Mouse (Mus musculus) common myeloid progenitor, adult 5-6 weeks (primary cell): ENCODE measurements around the gene Hist1h3d. TPM values are rescaled to one million over a fixed set of nuclear protein-coding genes. Genes with fewer than 3 reads are reported as not detected.
"Not testable (repeated sequence)": the region's sequence is repeated elsewhere in the genome, so short reads cannot be mapped to it uniquely, and the experiment has no call there.

Source experiments
- ATAC-seq: replicated peaks from 2 replicates; pipeline ENCODE4 v1.8.0; 2016; ENCODE audit warnings: low read depth, mild to moderate bottlenecking, moderate TSS enrichment, inconsistent platforms; ENCODE audit not compliant: poor library complexity, severe bottlenecking
- total RNA-seq: library from RNA; stranded (forward); fragments of 200-1000, 187-1606 nt; gene quantifications from 2 replicates; pipeline ENCODE4 v1.2.3, GENCODE M21; 2017

Gene Hist1h3d
- total RNA-seq, 1 experiment from 2014 or later, result 137 TPM

GRCm38 (mm10) chr13:23583387-23584068 lies 8.0 kb downstream of the Hist1h3d start:
- ATAC-seq, result no peak

GRCm38 (mm10) chr13:23584331-23584730 lies 8.8 kb downstream of the Hist1h3d start:
- no peak for ATAC-seq

- ATAC-seq, result peak; percentile 9; the same call in 1 of the 2 replicates
These were observed 9.5 kb downstream of the Hist1h3d start for GRCm38 (mm10) chr13:23585029-23585441.

GRCm38 (mm10) chr13:23585442-23586098 lies 10.0 kb downstream of the Hist1h3d start:
- ATAC-seq, result peak; percentile 67

GRCm38 (mm10) chr13:23586099-23586939 lies 10.8 kb downstream of the Hist1h3d start:
- ATAC-seq, result no peak

GRCm38 (mm10) chr13:23586940-23587225 lies 11.3 kb downstream of the Hist1h3d start:
- ATAC-seq, result no peak

DNA sequence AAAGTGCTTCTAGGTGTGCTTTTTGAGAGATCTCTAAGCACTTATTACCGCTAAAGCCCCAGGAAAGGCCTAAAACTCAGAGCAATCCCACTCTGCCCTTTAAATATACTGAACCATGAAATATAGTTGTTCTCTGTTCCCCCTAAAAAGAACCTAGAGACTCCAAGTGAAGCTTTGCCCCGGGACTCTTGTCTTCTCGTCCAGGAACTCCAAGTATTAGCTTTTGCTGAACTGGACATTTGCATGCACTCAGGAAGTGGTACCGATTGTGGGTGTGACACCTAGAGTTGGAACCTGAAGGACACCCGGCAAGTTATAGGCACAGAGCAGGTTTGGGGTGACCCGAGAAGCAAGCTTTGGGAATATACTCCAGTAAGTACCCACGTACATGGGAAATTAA lies 15.6 kb downstream of the Hist1h3d start:
- ATAC-seq, result no peak

GRCm38 (mm10) chr13:23591886-23592285 lies 16.3 kb downstream of the Hist1h3d start:
- ATAC-seq, result not testable (repeated sequence)

DNA sequence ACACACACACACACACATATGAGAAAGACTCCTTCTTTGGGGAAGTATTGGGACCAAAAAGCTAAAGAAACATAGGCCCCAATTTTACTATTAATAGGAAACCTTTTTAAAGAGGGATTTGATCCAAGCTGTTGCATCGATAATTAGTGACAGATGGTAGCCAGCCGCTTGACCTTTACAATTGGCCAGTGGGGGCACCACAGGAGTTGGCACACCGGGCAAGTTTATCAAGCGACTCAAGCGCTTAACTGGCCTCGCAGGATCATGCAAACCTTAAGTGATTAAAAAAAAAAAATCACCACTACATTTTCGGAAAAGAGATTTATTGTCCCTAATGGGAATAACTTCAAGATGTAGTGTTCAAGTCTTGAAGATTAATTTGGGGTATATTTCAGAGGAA lies 17.1 kb downstream of the Hist1h3d start:
- no peak for ATAC-seq

DNA sequence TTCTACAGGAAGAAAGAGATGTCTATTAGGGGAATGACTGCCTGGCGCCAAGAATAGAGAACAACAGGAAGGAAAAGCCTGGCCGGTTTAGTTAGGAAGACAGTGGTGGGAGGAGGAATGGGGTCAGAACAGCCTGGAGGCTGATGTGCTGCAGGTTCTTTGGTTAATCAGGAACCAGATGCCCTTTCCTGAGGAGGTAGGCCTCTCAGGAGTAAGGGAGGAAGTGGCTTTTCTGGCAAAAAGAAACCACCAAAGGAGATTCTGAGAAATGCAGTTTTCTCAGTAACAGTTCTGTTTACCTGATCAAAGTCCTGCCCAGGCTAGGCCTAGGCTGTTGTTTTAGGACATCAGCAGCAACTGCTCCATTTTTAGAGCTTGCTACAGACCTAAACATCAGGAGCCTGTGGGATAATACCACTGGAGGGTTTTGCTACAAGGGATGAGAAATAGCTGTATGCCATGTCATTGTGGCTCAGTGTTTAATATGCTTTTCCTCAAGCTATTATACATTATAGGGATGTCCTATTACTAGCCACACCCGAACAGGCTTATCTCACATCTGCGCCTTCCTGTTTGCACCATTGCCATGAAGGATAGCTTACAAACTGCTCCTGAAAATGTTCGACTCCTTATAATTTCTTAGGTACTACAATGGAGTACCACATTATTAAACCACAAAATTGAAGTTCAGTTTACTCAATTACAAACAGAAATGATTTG lies 17.6 kb downstream of the Hist1h3d start:
- ATAC-seq, result peak; percentile 55

- ATAC-seq, result no peak
These were observed 19.6 kb downstream of the Hist1h3d start for GRCm38 (mm10) chr13:23595185-23595584.

GRCm38 (mm10) chr13:23595622-23596372 lies 20.2 kb downstream of the Hist1h3d start:
- peak; percentile 64 for ATAC-seq

DNA sequence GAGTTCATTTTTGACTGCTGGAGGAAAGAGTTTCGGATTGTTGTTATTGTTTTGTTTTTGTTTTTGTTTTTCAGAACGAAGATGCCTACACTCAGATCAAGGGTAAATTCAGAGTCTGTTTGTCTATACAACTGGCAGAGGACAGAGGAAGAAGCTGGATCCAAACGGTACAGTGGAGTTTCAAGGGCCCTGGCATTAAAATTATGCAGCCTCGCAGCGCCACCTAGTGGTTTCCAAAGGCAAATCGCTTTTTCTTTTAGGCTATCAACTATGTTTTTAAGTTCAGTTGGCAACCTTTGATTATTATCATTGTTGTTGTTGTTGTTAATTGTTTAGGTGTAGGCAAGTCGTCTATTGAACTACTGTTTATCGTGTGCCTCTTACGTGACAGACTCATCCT lies 22.4 kb downstream of the Hist1h3d start:
- ATAC-seq, result peak; percentile 70

DNA sequence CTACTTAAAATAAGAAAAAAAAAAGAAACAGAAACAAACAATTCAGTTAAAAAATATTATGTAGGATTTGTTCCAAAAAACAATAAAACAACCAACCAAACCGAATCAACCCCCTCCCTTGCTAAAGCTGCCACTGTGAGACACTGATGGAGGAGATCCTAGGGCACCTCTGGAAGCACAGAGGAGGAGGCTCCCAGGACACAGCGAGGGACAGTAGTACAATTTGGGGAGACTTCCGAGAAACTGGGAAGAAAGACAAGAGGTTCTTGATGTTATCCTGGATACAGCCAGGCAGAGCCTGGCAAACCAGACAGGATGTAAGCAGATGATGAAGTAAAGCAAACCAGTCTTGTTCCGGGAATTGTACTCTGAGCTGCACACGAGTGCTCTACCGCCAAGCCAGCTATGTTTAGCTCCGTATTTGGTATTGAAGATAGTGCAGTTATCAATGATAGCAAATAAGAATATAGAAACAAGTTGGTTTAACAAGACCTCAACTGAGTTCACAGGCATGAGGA lies 27.7 kb downstream of the Hist1h3d start:
- ATAC-seq, result no peak

- ATAC-seq, result no peak
These were observed 28.9 kb downstream of the Hist1h3d start for GRCm38 (mm10) chr13:23604452-23604851.

GRCm38 (mm10) chr13:23605052-23605451 lies 29.5 kb downstream of the Hist1h3d start:
- no peak for ATAC-seq

DNA sequence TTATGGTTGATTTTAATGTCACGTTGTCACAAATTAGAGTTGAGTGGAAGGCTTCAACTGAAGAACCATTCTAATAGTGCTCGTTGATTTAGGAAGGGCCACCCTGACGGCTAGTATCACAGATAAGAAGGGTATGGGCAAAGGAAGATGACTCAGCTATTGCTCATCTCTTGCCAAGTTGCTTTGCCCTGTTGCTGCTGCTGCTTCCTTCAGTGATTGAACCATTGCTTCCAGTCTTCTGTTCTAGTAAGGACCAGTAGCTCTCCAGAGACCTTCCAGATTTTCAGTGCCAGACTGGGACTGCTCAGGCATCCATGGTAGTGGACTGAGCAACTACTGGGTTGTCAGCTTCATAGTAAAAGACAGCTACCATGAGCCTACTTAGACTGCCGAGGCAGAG lies 33.6 kb downstream of the Hist1h3d start:
- ATAC-seq, result peak; percentile 60; the same call in 1 of the 2 replicates

DNA sequence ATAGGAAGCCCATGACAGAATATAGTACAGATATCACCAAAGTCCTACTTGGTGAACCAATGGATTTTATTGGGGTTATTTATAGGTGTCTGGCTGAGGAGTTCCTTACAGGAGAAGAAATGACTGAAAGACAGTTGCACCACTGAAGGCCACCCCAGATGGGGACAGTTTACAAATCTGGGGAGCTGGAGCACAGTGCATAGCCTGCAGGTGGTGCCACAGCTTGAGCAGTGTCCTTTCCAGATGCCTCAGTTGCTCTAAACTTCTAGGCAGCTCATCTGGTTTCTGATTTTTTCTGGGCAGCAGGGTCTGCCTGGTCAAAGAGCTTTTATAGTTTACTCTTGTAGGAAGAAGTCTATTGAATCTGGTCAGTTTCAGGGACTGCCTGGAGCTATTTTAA lies 34.3 kb downstream of the Hist1h3d start:
- no peak for ATAC-seq

DNA sequence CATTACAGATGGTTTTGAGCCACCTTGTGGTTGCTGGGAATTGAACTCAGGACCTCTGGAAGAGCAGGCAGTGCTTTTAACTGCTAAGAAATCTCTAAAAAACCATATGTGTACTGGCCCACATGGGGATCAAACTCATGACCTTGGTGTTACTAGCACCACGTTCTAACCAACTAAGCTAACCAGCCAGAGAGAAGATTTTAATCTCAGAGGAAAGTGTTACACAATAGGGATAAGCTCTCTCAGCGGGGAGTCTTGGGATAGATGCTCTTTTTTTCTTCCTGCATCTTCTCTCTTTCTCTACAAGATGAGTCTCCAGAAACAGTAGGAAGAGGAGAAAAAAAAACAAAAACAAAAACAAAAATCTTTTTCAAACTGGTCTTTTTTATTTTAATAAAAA lies 34.8 kb downstream of the Hist1h3d start:
- no peak for ATAC-seq
